In genomic region chr1:133306842-133307241, GRCm38 (mm10) we compare ENCODE assay signal across 8 mouse cellular contexts. TPM values are rescaled to one million over a fixed set of nuclear protein-coding genes. Genes with fewer than 3 reads are reported as not detected.
DNase-seq lines count a peak whose midpoint lies in the region; ATAC-seq lines count a peak whose summit lies in the region.

No protein-coding gene starts in this region.

- H3K4me2 ChIP-seq in embryonic facial prominence, embryonic 11.5 days (ENCODE audit: low read depth, low read length): no peak overlapping the region

- H3K36me3 ChIP-seq in embryonic facial prominence, embryonic 11.5 days (replicated peaks; ENCODE audit: control insufficient read depth, insufficient read depth, low read depth, low read length): no peaks in the 10 kb centered on the region
- no peaks in the 10 kb centered on the region for H3K36me3 ChIP-seq in heart, embryonic 10.5 days

- H3K27ac ChIP-seq in embryonic facial prominence, embryonic 11.5 days (replicated peaks; ENCODE audit: low read depth, low read length): no peak overlapping the region
- H3K27ac ChIP-seq in heart, embryonic 10.5 days: peak overlapping the region; percentile 65

- peak; percentile 82 for DNase-seq in ES-CJ7 (ENCODE audit: low read depth, low spot score)
- peak; percentile 91 for DNase-seq in adrenal gland, postnatal 10 days
- DNase-seq in embryonic facial prominence, embryonic 11.5 days (ENCODE audit: low spot score): peak; percentile 69
- no peak for DNase-seq in heart, embryonic 10.5 days (ENCODE audit: low spot score)
- DNase-seq in layer of hippocampus, postnatal 10 days (ENCODE audit: low spot score in 2 of 2): peak; percentile 79 to 83
- DNase-seq in lung, postnatal 4 days: peak; percentile 86 to 88
- peak; percentile 78 for DNase-seq in right cerebral cortex, postnatal 25 days
- DNase-seq in yolk sac, embryonic 10.5 days (ENCODE audit: low spot score): peak; percentile 57

- 11% methylated on average over 4 of the region's 4 CpGs for WGBS in embryonic facial prominence, embryonic 11.5 days
- WGBS in heart, embryonic 10.5 days: 19% methylated on average over 4 of the region's 4 CpGs

- no peaks in the 10 kb centered on the region for H3K9me3 ChIP-seq in embryonic facial prominence, embryonic 11.5 days (replicated peaks; ENCODE audit: control insufficient read depth, low read length)
- no peaks in the 10 kb centered on the region for H3K9me3 ChIP-seq in heart, embryonic 10.5 days

- no peak overlapping the region for H3K9ac ChIP-seq in embryonic facial prominence, embryonic 11.5 days (replicated peaks; ENCODE audit: low read length)

- H3K27me3 ChIP-seq in embryonic facial prominence, embryonic 11.5 days (ENCODE audit: control insufficient read depth, insufficient read depth, low read length): no peaks in the 10 kb centered on the region
- H3K27me3 ChIP-seq in heart, embryonic 10.5 days (ENCODE audit: insufficient read depth, poor library complexity, severe bottlenecking): 0 out of 2 replicates have a peak, but pooled peaks cover 5% of the 10 kb centered on the region

- no peak overlapping the region for H3K4me3 ChIP-seq in embryonic facial prominence, embryonic 11.5 days (ENCODE audit: low read depth, low read length)
- H3K4me3 ChIP-seq in heart, embryonic 10.5 days: no peak overlapping the region

- no peak for ATAC-seq in embryonic facial prominence, embryonic 11.5 days (replicated peaks; ENCODE audit: insufficient number of reproducible peaks, low FRiP score, low TSS enrichment, low read depth)

- 0 out of 2 replicates have a peak, but pooled peaks cover under 1% of the 10 kb centered on the region for H3K4me1 ChIP-seq in embryonic facial prominence, embryonic 11.5 days (ENCODE audit: control insufficient read depth, insufficient read depth, low read length)
- peaks cover 28% of the 10 kb centered on the region for H3K4me1 ChIP-seq in heart, embryonic 10.5 days

RNA-seq across cellular contexts. Expression of gene Golt1a, which starts 2.8 kb away (rescaled TPM):
- 1 to 10 TPM; 1.4 to 4.3 TPM for total RNA-seq in adrenal gland, postnatal 10 days (2021)
- not detected in 2 replicates for polyA plus RNA-seq in embryonic facial prominence, embryonic 11.5 days (2014; fragmentation: Nextera tagmentation; extraction: Ambion mirVana)
- 1.7 TPM in 1 of 2 replicates, not detected in the other for polyA plus RNA-seq in heart, embryonic 10.5 days (2016; fragmentation: Nextera tagmentation; extraction: Ambion mirVana)
- total RNA-seq in layer of hippocampus, postnatal 10 days (2021): not detected

RNA-seq across cellular contexts. Expression of gene Kiss1, which starts 14.8 kb away (rescaled TPM):
- not detected for total RNA-seq in adrenal gland, postnatal 10 days (2021)
- polyA plus RNA-seq in embryonic facial prominence, embryonic 11.5 days (2014; fragmentation: Nextera tagmentation; extraction: Ambion mirVana): not detected in 2 replicates
- not detected in 2 replicates for polyA plus RNA-seq in heart, embryonic 10.5 days (2016; fragmentation: Nextera tagmentation; extraction: Ambion mirVana)
- total RNA-seq in layer of hippocampus, postnatal 10 days (2021): under 1 TPM in 1 of 2 experiments, not detected in 1; 0.59 TPM

RNA-seq across cellular contexts. Expression of gene Ren1, which starts 43.5 kb away (rescaled TPM):
- total RNA-seq in adrenal gland, postnatal 10 days (2021): 1 to 10 TPM in 1 of 2 experiments, under 1 TPM in 1; 0.94 to 5.1 TPM
- polyA plus RNA-seq in embryonic facial prominence, embryonic 11.5 days (2014; fragmentation: Nextera tagmentation; extraction: Ambion mirVana): not detected in 2 replicates
- 0.11 and 0.34 TPM in 2 replicates for polyA plus RNA-seq in heart, embryonic 10.5 days (2016; fragmentation: Nextera tagmentation; extraction: Ambion mirVana)
- under 1 TPM in 1 of 2 experiments, not detected in 1; 0.37 TPM for total RNA-seq in layer of hippocampus, postnatal 10 days (2021)

RNA-seq across cellular contexts. Expression of gene Etnk2, which starts 56.5 kb away (rescaled TPM):
- total RNA-seq in adrenal gland, postnatal 10 days (2021): 10 to 100 TPM; 10.2 to 24.1 TPM
- polyA plus RNA-seq in embryonic facial prominence, embryonic 11.5 days (2014; fragmentation: Nextera tagmentation; extraction: Ambion mirVana): 1.5 and 2.8 TPM in 2 replicates
- polyA plus RNA-seq in heart, embryonic 10.5 days (2016; fragmentation: Nextera tagmentation; extraction: Ambion mirVana): 1.5 and 2.1 TPM in 2 replicates
- 1 to 10 TPM; 5.3 to 7.3 TPM for total RNA-seq in layer of hippocampus, postnatal 10 days (2021)
